Mouse (Mus musculus) granulocyte monocyte progenitor cell, adult 5-6 weeks (primary cell): Measurements from ENCODE around the gene Hyal3. TPM values are rescaled to one million over a fixed set of nuclear protein-coding genes. Genes with fewer than 3 reads are reported as not detected.

ENCODE experiments used
- ATAC-seq: replicated peaks from 2 replicates; pipeline ENCODE4 v1.8.0; 2016; ENCODE audit warnings: mild to moderate bottlenecking, moderate TSS enrichment, inconsistent platforms; ENCODE audit not compliant: poor library complexity, severe bottlenecking
- total RNA-seq, 2 experiments: library from RNA; stranded (forward) in 1 of 2; stranded (reverse) in 1 of 2; fragments of 200-712, 200-1000 nt in 1 of 2; fragments of >200 nt in 1 of 2; fragmentation: Nextera tagmentation in 1 of 2; gene quantifications; 2 replicates each; pipeline ENCODE4 v1.2.3; 2014 to 2017

Hyal3 gene
- total RNA-seq, 2 experiments from 2014 or later, result 0.46 TPM; not detected in 1

DNA sequence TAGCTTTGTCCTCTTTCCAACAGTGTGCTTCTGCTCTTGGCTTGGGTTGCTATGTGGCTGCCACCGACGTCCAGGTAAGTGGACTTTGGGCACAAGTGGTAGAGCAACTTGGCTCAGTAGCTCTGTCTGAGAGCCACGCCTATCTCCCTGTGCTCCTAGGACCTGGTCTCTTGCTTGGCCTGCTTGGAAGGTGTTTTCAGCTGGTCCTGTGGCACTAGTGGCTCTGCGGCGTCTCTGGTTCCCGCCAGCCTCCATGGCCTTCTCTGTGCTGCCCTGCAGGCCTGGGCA is 10.1 kb downstream of the Hyal3 start:
- ATAC-seq, result no peak

DNA sequence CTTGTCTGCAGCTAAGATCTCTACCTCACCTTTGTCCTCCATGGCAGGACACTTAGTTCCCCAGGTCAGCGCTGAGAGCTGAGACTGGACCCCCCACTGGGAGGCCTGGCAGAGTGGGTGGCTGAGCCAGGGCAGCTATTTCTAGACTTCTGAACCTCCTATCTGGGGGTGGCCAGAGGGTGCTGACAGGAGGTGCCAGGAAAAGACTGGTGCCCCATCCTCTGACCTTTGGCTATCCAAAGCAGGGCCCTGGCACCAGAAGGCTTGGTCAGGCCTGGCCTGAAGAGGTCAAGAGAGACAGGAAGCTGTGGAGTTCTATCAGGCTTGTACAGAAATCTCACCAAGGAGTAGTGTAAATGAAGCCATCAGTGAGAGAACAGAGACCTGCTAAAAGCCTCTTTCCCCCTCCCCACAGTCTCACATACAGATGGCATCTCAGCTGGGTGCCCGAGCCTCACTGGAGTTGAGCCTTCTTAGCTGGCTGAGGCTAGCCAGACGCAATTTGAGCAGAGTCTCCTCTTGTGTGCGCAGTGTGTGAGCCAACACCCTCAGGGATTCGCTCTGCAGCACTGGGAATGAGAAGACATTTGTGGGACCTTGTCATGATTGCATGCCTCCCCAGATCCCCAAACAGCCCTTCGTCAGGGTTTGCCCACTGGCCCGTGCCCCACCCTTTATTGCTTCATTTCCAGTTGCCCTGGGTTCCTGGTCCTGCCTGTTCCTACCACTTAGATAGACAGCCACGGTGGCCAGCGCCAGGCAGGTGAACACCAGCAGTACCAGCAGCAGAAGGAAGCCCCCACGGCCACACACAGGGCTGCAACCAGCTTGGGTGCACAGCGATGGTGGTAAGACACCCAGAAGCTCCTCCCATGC is 12.7 kb downstream of the Hyal3 start:
- peak; percentile 47 for ATAC-seq

DNA sequence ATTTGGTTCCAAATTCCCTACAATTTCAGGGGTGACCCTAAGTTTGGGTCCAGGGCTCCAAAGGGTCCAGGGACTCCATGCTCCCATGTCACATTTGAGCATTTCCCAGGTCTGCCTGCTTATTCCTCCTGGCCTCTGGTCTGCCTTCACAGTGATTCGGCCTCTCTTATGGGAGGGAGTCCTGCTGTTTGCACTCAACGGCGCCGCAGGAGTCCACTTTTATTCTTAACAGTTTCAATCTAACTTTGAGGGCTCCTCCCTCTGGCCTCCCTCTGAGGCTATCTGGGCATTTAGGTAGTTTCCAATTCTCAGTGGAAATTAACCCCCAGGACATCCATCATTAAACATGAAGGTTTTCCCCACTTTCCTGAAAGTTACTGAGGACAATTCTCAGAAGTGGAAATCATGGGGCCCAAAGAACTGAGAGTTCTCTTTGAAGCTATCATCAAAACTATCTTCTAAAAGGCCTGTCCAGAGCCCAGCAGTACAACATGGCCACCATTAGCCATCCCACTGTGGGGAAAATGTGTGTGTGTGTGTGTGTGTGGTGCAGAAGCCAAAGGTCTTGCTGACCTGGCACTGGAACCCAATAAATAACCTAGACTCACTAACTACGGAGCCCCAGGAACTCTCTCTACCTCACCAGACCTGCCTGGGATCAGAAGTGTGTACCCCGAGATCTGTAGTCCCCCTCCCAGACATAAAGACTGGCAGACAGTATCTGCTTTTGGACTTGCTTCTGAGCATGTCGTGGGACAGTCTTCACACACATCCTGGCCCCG is 13.9 kb downstream of the Hyal3 start:
- ATAC-seq, result no peak

DNA sequence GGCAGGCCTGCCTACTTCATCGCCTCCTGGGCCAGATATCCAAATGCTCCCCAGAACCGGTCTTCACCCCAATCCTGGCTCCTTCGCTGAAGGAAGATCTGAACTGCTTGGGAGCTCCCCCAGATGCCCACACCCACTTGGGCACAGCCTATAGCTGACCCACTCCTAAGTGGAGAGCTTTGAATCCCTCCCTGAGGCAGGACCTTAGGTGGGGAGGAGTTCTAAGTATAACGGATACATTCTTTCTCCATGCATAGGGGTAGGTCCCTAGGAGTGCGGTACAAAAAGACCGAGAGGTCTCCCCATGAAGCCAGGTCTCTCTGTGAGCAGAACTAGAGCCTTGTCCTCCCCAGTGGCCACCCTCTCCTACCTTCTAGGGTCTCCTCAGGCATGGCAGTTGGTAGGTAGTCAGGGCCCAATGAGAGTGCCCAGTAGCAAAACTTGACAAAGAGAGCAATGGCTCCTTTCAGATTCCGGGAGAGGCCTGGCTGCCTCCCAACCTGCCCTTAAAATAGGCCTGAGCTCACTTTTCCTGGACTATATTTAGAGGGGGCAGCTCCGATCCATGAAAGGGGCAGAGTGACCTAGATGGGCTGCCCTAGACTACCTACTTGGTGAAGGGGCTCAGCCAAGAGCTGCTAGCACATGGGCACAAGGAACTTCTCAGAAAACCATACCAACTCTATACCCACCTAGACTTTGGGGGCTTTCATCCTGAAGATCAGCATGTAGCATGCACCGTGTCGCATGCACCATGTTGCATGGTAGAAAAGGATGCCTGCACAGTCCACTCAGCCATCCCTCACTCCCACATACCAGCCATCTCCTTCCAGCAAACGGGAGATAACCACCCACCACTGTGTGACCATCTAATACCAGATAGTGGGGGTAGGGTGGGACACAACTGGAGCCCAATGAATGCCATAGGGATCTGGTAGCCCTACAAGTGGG is 16.3 kb downstream of the Hyal3 start:
- ATAC-seq, result no peak

DNA sequence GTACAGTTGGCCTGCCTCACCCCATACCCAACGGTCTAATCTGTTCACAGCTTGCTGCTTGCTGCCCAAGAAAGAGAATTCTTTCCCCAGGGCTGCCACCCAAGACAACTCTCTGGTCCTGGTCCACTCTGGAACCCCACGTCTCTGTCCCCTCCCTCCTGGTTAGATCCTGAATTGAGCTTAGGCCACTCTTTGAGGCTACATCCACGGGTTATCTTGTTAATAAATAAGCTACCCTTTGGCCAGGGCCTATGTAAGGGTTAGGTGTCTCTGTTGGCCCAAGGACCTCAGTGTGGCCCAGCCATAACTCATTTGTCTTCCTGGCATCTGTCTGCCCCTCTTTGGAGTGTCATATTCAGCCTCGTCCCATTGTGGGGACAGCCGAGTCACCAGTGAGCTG is 17.8 kb downstream of the Hyal3 start:
- ATAC-seq, result no peak

DNA sequence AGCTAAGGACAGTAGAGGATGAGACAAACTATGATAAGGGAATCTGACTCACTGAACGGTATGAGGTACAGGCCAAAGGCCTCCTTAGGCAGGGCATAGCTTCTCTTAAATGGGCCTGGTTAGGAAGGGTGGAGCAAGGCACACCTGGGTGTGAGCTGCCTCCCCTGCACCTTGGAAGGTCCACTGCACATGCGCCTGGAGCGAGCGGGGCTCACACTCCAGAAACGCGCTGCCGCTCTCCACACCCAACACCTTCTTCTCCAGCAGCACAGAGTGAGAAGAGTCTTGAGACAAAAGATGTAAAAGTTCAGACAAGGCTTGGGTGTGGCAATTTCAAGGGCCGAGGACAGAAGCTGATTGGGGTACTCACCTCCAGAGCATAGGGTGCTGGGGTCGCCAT is 18.8 kb downstream of the Hyal3 start:
- no peak for ATAC-seq

DNA sequence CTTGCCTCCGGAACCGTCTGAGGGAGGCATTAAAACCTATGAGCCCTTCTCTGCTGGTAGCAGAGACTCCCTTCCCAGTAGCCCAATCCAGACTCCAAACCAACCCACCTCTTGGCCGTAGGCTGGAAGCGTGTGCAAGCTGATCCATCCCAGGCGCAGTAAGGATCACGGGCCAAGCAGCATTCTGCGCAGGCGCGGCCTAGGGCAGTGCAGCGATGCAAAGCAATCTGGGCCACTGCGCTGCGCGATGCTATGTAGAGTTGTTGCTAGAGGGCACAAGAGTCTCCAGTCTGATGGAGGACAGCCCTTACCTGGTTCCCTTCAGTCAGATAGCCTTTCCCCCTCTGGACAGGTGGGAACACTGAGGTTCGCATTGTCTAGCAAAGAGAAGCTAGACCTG is 19.2 kb downstream of the Hyal3 start:
- ATAC-seq, result no peak

DNA sequence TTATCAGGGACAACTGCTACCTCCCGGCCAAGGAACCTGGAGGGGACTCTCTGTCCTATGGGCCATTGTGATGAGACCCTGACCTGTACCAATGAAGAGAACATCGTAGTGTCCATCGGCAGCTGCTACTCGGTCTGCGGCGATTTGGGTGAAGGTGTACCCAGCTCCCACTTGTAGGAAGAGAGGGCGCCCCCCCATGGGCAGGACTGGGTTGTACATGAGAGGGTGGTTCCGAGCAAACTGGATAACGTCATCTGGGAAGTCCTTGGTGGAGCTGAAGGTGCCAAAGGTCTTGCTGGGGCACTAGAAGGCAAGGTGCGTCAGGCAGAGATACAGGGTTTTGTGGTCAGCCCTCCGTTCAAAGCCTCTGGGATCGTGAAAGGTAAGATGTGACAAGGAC is 20.1 kb downstream of the Hyal3 start:
- ATAC-seq, result no peak

DNA sequence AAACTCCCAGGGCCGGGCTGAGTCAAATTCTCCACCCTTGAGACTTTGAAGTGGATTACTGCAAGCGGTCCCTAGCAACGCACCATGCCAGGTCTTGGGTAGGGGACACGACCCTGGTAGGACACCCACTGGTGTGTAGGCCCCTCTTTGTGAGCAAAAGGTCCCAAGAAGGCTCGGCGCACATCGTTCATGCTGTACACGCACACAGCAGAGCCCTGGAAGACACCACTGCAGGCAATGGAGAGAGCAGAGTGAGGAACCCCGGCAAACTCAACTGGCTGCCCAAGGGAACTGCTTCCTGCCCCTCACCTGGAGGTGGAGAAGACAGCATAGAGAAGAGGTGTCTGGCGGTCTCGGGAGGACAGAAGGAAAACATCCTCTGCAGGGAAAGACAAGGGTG is 20.7 kb downstream of the Hyal3 start:
- ATAC-seq, result no peak

DNA sequence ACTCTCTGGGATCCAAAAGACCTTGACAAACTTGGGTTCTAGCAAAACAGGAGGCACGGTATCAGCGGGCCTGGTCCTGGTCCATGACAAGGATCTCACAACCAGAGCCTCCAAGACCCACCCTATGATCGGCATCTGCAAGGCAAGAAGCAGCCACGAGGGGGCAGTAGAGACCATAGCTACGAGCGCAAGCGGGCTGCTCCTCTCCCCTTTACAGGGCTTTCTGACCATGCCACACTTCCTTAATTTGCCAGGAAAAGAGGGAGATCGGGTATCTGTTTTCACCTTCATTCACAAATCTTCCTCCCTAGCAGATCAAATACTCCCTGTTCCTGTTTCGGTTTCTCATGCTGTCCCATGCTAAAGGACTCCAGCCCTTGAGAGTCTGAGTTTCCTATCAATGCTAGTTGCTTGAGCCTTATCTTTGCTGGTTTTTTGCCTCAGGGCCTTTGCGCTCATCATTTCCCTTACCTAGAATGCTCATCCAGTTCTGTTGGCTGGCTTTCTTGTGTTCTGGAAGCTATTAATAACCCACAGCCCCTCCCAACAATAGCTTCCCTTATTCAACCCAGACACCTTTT is 21.5 kb downstream of the Hyal3 start:
- ATAC-seq, result peak; percentile 86

DNA sequence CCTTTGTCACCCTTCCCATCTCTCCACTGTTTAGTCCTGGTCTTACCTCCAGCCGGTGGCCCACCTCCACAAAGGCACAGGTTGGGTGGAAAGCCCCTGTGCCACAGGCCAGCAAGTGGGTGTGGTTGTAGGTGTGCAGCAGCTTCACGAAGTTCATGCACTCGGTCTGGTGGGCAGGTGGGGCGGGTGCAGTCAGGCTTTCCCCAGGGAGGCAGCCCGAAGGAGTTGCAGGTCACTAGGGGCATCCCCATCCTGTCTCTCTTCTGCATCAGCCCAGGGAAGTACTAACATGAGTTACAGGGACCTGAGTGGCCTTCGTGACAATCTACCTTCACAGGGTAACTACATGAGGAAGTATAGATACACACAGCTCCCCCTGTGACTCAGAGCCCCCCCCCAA is 22.6 kb downstream of the Hyal3 start:
- ATAC-seq, result no peak

DNA sequence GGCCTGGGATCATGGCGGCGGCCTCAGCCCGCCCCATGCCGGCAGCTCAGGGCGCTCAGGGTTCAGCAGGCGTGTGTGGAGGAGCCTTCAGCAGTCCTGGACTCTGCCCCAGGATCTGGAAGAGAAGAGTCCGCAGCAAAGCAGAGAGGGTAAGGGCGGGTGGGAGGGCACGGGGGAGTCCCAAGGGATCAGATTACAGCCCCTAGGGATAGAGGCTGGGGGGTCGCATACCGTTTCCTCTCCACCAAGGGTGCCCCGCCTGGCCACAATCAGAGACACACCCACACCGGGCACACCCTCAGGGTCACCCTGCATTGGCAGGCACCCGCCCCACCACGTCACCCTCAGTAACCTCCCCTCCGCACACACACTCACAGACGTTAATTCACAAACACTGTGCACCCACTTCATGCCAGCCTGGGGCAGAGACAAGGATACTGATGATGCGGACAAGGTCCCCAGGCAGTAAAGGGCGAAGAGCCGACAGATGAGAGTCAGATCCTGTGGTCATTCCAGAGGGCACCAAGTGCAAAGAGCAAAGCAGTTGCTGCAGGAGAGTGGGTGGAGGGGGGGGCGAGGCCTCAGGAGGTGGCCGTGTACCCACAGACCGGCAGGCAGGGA is 24.5 kb downstream of the Hyal3 start:
- no peak for ATAC-seq

DNA sequence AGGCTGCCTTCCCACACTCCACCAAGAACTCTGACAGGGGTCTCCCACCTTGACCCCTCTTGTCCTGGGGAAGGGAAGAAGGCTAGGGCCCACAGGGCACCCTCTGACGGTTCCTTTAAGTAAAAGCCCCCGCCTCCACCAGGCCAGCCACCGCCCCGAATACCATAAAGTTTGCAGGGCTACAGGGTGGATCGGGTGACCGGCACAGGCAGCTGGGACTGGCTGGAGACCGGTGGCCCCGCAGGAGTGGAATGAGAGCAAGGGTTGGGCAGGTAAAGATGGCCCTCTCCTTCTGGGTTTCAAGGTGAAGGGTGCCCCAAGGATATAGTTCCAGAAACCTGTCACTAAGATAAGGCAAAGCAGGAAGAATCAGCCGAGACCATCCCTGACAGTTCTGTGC is 26.0 kb downstream of the Hyal3 start:
- no peak for ATAC-seq

DNA sequence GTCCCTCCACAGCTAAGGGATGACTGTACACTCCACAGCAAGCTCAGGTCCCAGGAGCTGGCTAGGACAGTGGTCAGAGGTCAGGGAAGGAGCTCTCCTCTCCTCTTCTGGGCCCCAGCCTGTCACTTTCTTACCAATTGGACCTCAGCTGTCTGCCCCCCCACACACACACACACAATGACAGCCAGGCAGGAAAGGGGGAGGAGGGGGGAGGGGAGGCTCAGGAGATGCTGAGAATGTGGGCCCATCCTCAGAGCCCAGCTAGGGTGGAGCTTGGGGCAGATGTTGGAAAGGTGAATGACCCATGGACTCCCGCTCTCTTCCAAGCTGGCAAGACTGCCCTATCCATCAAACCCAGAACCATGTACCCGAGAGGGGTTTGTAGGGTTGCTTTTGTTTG is 26.4 kb downstream of the Hyal3 start:
- no peak for ATAC-seq

DNA sequence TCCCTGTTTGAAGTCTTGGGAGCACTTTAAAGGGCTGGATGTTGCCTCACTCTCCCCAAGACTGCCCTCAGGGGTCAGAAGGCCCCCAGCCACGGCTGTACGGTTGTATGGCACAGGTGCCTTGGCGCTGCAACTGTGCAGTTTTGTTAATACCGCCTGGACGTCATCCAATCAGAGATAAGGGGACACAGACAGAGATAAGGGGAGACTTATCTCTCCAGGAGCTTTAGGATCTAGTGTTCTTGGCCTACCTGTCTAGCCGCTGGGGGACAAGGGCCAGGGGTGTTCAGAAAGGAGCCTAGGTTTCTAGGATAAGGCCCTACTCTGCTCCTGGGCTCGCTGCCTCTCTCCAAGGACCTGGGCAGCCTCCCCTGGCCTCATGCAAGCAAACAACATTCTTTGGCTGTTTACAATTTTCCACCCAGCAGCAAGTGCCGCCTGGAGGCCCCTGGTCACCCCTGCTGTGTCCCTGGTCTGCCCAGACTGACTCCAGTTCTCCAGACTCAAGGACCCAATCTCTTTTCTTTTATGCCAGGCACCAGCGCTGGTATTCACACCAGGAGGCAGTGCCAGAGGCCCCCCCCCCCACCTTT is 27.1 kb downstream of the Hyal3 start:
- ATAC-seq, result no peak

DNA sequence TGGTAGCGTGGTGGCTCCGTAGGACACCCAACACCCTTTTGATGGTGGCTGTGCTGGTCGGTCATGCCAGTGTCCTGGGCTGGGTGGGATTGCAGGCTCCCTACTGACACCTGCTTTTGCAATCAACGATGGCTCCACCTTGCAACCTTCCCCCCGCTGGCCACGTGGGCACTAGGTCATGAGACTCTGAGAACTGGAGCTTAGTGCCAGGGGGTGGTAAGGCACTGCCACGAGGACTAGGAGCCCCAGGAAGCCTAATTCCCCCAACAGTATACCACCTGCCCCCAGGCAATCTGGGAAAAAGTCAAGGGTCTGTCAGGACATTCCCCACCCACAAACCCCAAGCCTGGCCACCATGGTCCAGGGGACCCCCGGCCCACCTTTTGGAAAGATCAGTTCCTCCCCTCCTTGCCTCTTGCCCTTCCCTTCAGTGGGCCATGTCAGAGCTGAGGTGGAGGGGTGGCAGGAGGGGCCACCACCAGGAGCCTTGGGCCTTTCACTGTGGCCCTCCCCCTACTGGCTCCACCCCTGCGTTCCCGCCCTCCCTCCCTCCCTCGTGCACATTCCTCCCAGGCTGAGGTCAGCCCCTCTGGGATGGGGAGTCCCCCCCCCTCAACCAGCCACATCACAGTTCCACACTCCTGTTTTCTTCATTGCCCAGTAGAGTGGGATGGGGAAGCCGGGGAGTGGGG is 28.3 kb downstream of the Hyal3 start, which contains the start of gene Sema3b:
TSS of gene Sema3b (minus strand) at position 489 of the 692 bp plus-strand sequence.
- ATAC-seq, result no peak

DNA sequence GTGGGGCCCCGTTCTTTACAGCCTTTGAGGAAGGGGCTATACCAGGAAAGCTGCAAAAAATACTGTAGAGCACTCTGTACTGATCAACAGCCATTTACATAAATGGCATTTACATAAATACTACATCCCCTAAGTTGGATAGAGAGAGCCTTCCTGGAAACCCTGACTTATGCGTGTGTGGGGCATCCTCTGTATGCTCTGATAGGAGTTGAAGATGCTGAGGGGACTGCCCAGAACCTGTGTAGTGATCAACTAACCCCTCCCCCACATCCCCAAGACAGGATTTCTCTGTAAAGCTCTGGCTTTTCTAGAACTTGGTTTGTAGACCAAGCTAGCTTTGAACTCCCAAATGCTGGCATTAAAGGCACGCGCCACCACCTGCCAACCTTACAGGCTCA is 28.8 kb downstream of the Hyal3 start:
- no peak for ATAC-seq

DNA sequence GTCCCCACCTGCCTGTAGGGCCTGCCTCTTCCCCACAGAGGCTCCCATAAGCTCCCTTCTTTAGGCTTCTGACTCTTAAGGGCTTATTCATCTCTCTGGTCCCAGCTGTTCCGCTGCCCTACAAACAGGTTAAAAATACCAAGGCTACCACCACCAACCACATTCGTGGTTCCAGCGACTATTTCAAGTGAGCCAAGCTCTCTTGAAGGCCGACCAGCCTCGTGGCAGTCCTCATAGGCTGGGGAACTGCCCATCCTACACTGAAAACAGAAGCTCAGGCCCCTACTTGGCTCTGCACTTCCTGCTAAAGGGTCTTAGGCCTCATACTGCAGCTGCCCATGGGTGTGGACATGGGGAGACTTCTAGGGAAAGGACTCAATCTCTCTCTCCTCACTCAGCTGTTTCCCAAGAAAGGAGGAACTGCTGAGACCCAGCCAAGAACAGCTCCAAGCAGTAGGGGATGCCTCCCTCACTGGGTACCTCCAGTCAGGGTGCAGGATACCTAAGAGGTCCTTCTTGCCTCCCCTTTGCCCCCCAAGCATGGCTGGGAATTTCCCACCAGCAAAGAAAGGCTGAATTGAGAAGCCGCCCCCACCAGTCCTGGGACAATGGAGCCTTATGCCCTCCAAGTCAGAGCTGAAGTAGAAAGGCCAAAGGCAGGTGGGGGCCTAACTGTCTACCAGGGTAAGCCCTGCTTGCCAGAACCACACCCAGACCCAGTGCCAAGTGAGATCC is 31.0 kb downstream of the Hyal3 start:
- ATAC-seq, result peak; percentile 36
